Mouse (Mus musculus) heart, postnatal 25 days (tissue): ENCODE results near the gene Ppp5c. TPM values are rescaled to one million over a fixed set of nuclear protein-coding genes. Genes with fewer than 3 reads are reported as not detected.

Experiments used
- DNase-seq: peaks from one replicate; pipeline ENCODE4 v3.0.0; 2022; ENCODE audit warnings: low spot score
- intact Hi-C: fragments of 180-260 bp; cut with DNase I; formaldehyde crosslinking; loops from one replicate; pipeline ENCODE4 v1.15.1; 2025
- total RNA-seq, 2 experiments: library from RNA; stranded (reverse); gene quantifications; 2 replicates each; pipeline ENCODE4 v1.2.3; 2021

The Ppp5c gene
- total RNA-seq, 2 experiments from 2014 or later = 97.5 to 102 TPM

DNA sequence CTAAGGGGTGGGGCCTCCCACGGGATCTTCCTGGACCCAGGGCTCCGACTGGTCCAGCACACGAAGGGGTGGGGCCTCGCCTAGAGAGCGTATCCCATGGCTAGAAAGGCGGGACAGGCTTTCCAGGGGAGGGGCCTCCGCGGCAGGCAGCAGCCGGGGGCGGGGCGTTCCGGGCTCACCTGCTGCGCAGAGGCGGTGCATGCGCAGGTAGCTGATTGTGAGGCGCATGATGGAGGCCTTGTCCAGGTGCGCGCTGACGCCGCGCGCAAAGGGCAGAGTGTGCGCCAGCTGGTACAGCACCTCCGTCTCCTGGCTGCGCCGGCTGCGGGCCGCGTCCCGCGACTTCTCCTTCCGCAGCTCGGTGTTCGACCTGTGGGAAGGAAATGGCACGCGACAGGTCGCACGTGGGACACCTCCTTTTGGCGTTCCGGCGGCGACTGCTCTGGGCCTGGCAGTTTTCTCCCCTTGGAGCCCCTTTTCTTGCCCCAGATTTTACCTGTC is 28.4 kb upstream of the Ppp5c start:
- intact Hi-C loops = no loop called here
- peak; percentile 80 for DNase-seq

DNA sequence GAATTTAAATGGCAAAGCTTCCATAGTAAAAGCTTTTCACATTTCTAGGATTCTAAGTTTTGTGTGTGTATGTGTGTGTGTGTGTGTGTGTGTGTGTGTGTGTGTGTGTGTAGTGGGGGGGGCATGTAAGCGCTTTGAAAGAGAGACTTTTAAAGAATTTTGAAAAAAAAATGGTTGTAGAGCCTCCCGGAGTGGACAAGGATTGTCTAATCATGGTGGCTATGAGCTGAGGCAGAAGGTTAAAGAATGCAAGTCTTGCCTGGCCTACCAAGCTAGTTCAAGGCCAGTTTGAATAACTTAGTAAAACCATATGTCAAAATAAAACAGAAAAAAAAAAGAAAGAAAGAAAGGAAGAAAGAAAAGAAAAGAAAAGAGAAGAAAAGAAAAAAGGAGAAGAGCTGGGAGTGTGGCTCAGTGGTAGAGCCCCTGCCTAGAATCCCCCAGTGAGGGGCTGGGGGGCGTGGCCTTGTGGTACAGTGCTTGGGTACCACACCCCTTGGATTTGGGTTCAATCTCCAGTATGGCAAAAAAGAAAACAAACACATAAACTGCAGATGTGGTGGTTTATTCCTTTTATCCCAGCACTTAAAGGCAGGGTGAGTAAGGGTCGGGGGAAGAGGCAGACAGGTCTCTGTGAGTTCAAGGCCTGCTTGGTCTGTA is 27.7 kb upstream of the Ppp5c start:
- no peak for DNase-seq
- intact Hi-C loops = no loop called here

DNA sequence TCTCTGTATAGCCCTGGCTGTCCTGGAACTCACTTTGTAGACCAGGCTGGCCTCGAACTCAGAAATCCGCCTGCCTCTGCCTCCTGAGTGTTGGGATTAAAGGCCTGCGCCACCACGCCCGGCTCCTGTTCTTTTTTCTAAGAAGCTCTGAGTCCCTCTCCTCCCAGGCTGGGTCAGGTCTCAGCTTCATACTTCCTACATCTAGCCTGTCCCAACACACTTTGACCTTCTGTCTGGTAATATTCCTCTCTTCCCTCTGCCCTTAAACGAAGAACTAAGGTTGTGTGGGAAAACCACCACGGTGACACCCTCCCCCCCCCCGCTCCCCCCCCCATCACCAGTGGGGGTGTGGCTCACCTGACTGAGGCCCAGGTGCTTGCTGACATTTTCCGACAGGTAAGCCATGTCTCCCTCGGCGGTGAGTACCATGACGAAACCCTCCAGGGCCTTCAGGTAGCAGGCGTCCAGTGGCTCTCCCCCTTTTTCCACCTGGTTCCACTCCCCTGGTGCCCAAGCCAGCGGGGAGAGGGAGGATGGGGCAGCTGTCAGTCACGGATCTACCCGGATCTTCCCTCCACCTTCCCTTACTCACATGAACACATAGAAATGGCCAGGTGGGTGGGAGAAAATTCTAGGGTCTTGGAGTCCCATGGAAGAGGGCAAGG is 26.7 kb upstream of the Ppp5c start:
- intact Hi-C loops = loop anchor here (5.0 kb wide), 1 partner anchor 107 kb away; no protein-coding TSS in a partner anchor
- DNase-seq = no peak

DNA sequence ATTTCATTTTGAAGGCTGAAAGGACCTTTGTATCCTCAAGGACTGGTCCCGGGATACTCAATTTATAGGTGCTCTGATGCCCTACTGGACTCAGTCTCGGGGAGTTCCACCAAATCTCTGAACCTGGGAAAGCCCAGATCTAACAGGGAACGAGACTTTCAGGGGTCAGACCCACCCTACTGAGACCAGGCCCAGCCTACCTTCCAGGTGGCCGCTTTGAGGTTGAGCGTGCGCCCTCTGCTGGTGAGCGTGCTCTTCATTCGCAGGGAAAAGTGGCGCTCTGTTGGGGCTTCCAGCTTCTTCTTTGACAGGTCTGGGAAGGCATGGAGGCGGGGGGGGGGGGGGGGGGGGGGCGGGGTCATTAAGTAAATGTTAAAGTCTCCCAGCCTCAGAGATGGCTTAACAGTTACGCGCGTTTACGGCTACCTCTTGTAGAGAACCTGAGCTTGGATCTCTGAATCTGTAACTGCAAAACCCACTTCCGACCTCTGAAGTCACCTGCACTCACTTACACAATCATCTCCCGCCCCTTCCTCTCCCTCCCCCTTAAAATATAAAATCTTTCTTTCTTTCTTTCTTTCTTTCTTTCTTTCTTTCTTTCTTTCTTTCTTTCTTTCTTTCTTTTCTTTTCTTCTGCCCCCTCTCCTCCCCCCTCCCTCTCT is 23.3 kb upstream of the Ppp5c start:
- intact Hi-C loops = loop anchor here (2.0 to 5.0 kb wide), 3 partner anchors 16 to 104 kb away; no protein-coding TSS in a partner anchor
- DNase-seq = no peak

DNA sequence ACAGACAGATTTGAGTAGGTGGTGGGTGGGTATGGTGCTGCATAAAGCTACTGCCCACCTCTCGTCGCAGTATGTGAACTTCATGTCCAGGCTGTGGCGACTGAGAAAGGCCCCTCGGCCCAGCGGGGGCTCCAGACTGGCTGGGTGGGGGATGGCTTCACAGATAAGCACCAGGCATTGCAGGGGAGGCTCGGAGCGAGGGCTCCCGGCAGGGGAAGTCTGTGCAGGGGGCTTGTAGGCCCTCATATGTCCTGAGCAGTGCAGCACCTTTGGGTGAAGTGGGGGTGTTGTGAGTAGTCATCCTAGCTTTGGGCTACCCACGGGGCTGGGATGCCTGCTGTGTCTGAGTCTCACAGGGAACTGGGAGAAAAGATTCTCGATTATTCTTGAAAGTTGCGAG is 22.8 kb upstream of the Ppp5c start:
- DNase-seq = no peak
- intact Hi-C loops = loop anchor here (2.0 to 5.0 kb wide), 3 partner anchors 16 to 103 kb away; no protein-coding TSS in a partner anchor

DNA sequence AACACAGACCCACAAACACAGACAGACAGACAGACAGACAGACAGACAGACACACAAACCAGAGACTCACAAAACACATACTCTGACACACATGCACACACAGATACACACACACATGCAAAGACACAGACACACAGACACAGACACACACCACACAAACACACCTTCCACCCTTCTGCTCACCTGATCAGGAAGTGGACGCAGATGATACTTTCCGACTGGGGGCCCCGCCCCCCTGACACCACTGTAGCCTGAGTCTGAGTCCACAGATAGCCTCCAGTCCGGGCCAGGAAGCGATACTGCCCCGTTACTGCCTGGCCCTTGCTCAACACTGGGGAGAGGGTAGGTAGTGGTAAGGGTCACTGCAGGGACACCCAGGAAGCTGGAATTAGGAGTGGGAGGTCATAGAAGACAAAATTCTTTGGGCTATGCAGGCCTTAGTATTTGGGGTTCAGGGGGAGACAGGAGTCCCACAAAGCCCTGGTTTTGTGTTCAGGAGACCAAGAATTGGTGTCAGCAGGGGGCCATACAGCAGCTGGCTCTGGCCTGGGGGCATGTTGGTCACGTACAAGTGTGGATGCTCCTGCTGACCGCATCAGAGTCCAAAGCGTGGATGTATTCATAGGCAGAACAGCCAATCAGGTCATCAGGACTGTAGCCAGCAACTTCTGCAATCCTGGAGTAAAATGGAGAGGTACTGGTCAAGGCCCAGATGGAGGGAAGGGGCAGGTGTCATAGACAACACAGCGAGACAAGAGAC is 20.9 kb upstream of the Ppp5c start:
- no peak for DNase-seq
- intact Hi-C loops = no loop called here

DNA sequence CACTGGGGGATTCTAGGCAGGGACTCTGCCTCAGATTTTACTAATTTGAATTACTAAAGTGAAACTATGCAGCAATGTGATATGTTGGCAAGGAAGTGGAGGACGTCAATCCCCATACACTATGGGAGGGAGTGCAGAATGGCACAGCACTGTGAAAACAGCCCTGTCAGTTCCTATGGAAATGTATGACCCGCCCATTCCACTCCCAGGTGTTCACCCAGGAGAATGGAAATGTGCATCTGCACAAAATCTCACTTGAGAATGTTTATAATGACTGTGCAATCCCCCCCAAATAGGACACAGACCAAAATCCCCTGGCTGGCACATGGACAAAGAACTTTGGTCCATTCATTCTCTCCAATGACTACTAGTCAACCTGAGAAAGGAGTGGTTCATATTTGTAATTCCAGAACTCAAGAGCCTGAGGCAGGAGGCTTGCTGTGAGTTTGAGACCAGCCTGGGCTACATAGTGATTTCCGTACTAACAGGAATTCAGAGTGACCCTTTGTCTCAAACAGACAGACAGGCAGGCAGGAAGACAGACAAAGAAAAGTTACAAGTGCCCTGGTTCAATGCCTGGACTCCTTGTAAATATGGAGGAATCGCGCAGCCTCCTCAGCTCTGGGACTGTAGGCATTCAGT is 19.4 kb upstream of the Ppp5c start:
- DNase-seq = no peak
- intact Hi-C loops = no loop called here

DNA sequence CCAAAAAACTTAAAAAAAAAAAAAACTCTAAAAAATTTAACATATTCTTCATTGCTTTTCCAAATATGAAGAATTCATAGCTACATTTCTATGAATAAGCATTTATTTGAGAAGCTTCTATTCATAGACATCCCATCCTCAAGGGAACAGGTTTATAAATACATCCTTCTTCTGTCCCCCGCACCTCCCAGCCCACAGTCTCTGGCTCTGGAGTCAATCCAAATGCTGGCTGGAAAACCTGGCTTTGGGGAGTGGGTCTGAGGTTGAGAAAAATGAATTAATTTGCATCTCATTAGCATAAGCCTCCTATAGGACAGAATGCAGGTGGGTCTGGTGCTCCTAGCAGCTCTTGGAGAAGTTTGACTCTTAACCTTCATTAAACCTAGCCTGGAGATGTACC is 18.0 kb upstream of the Ppp5c start:
- no peak for DNase-seq
- intact Hi-C loops = no loop called here

DNA sequence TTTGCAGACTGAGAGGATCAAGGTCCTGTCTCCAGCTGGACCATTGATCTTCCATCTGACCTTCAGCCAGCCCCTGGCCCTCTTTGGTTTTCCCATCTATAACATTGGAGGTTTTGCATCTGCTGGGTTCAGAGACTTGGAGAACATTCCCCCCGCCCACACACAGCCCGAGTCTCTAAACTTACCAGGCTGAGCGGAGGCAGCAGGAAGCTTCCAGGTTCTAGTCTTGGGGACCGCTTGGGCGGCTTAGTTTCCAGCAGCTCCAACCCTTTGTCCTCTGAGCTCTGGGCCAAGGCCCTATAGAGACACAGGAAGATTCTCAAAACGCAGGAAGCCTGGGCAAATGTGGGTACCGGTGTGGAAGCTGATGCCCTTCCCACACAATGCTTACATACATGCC is 11.6 kb upstream of the Ppp5c start:
- intact Hi-C loops = no loop called here
- no peak for DNase-seq

DNA sequence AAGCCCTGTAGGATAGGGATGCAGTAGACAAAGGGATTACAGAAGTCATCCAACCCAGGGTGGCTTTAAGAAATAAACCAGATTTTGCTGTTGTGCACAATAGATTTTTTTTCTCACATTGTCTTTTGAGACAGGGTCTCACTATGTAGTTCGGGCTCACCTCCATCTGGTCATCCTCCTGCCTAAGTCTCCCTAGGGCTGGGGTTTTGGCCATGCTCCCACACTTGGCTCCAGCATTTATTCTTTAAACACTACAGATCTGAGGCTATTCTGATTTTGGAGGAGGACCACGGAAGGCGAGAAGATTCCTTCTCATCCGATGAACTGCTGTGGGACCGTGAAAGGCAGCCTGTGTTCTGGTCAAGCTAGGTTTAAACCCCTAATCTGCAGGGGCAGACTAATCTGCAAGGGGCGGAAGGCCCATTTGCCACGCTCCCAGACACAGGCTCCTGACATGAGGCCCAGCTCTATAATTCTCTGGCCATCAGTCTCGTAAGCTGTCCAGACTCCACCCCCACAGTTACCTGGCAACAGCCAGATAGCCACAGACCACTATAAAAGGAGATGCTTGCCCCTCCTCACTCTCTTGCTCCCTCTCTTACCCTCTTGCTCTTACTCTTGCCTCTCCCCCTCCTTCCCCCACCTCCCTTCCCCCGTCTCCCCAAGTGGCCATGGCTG is 10.4 kb upstream of the Ppp5c start:
- intact Hi-C loops = no loop called here
- no peak for DNase-seq

DNA sequence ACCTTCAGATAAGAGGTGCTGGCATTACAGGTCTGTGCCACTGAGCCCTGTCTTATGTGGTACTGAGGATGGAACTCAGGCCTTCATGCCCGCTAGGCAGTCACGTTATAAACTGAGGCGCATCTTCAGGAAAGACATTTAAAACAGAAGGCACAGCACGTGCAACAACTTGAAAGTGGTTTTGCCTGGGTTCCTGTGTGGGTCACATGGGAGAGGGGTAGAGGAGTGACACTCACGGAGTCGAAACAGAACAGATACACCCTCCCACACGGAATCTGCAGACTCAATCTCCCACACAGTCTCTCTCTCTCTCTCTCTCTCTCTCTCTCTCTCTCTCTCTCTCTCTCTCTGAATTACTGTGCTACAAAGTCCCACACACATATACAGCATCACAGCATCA is 2.5 kb upstream of the Ppp5c start:
- no peak for DNase-seq
- intact Hi-C loops = no loop called here

DNA sequence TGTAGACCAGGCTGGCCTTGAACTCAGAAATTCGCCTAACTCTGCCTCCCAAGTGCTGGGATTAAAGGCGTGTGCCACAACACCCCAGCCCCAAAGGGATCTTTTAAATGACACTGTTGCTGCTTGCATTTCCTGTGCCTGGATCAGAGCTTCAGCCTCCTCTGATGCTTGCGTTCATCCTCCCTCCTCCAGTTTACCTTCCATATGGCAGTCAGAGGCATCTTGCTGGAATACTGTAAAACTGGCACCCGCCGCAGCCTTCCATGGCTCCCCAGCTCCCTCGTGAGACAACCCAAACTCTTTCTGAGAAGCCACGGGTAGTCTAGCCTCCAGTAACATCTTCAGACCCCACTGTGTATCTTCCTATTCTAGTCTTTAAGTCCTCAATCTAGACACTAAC is 1.2 kb upstream of the Ppp5c start:
- no peak for DNase-seq
- intact Hi-C loops = loop anchor here (1.0 kb wide), 1 partner anchor 24 kb away; no protein-coding TSS in a partner anchor

DNA sequence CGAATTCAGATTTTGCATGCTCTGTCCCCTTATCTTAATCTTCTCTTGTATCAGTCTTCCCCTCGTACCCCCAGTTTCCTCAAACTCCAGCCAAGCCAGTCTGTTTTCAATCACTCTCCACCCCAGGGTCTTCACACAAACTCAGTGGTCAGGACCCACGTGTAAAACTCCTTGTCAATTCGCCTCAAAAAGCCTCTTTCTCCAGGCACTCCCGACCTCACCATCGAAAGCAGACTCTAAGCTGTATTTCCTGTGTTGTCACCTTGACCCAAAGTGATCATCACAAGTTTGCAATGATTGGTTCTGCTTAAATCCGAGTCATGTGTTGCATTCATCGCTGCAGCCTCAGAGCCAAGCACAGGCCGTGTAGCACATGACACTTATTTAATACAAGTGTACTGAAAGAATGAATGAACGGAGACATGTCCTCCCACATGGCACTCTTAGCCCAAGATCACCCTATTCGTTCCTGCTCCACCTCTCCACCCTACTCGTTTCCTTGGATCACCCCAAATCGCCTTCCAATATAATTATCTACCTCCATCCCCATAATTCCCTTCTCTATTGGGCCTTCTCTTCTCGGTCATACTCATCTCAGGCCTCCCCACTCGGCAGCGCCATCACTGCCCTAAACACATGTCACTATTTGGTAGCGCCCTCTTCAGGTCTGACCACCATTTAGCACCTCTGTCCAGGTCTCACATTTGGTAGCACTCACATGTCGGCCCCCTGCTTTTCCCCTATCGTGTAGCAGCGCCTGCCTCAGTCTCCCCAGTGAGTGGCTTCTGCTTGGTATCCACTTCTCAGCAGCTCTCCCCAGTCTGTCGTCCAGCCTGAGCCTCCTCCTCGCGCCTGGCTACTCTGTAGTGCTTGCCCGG is 775 bp downstream of the Ppp5c start:
- no peak for DNase-seq
- intact Hi-C loops = loop anchor here (2.0 kb wide), 1 partner anchor 34 kb away; no protein-coding TSS in a partner anchor

DNA sequence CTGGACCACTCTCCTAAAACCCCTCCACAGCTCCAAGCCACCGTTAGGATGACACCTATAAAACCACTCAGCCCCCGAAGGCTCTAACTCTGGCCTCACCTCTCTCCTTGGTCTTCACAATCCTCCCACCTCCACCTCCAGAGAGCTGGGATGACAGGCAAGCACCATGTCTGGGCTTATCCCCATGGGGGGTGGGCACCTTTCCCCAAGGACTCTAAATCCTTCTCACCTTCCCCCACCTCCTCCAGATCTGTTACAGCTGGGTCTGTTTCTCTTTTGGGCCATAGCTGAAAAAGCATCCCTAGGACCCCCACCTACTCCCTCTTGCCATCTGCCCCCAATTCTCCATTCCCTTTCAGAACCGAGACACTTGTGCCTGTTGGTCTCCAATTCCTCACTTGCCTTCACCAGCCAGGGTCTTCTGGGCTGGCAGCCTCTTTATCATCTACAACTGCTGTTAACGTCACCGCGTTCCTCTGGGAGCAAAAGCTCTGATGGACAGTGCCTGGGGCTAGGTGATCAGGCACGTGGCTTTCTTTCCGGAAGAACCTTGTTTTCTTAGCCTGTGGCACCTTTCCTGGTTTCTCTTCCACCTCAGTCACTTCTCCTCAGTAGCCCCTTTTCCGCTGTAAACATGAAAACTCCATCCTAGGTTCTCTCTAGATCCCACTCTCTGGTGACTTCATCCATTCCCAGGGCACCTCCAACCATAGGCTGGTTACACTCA is 1.7 kb downstream of the Ppp5c start:
- DNase-seq = no peak
- intact Hi-C loops = loop anchor here (2.0 kb wide), 1 partner anchor 35 kb away; no protein-coding TSS in a partner anchor

DNA sequence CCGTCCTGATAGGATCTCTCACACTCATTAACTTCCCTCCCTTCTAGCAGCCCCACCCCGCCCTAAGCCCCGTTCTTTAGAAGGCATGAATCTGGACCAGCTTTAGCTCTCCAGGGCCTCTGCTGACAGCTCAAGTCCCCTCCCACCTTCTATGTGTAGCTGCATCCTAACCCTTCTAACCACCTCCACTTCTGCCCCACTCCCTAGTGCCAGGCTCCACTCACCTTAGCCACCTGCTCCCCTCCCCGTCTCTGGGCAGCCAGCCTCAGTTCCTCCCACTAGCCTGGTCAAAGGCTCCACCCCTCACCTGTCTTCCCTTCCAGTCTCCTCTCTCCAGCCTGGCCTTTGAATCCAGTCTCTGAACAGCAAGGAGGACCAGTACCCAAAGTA is 2.2 kb downstream of the Ppp5c start:
- DNase-seq = no peak
- intact Hi-C loops = no loop called here

DNA sequence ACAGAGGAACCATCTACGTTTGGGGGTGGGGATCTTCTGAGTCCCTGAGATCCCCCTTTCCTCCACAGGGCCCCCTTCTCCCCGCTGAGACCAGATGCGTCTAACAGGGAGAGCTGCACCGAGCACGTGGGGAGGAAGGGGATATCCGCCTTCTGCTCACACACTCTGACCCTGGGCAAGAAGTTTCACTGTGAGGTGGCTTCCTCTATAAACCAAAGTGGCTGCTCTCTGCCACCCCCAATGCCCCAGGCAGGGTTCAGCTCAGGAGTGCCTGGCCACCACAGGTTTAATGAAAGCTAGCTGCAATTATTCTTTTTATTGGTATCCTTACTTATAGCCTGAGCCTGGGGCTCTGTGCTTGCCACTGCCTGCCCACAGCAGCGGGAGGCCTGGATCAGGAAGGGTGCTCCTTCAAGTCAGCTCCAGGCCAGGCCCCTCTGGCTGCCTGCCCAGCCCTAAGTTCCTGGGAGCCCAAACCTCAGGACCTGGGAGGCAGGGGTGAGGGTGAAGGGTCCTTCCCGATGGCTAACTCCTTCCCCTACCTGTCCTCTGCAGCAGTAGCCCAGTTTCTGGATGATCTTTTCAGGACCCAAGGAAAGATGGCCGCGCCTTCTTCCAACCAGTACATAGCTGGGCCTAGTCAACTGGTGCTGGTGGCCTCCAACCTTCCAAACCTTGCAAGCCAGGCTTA is 2.8 kb downstream of the Ppp5c start:
- DNase-seq = no peak

DNA sequence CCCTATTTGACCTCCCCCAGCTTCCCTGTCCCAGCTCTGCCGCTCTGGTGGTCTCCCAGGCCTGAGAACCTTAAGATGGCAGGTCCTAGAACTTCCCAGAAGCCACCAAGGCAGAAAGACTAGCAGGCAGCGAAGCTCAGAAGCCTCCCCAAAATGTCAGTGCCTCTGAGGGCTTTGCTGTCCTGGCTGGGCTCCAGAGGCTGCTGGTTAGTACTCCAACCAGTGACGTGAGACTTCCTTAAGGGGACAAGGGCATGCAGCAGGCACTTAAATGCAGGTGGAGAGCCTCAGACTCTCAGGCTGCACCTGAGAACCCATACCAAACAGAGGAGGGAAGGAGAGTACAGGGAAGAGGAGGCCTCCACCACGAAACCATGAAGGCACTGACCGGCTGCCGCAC is 3.6 kb downstream of the Ppp5c start:
- intact Hi-C loops = no loop called here
- DNase-seq = no peak

More for the DNA sequence above, 2.8 kb downstream of the Ppp5c start:
- intact Hi-C loops = no loop called here
